Mouse (Mus musculus) liver, embryonic 14.5 days (tissue): ENCODE results near the gene Pkn2.

ENCODE experiments used
- CTCF ChIP-seq: IDR thresholded peaks from 2 replicates; pipeline ENCODE4 v1.5.1; 2016; ENCODE audit warnings: antibody characterized with exemption, low read depth, control low read depth
- EP300 ChIP-seq: IDR thresholded peaks from 2 replicates; pipeline ENCODE4 v1.6.1; 2016; ENCODE audit warnings: antibody characterized with exemption, low read depth

- no peak for TF ChIP-seq CTCF
- no peak for TF ChIP-seq EP300
Measured at GRCm38 (mm10) chr3:142855961-142856472, 25.8 kb downstream of the Pkn2 start.
